Mouse (Mus musculus) megakaryocyte, embryonic 14.5 days (primary cell): ENCODE measurements around the gene Bcar3.

Experiments
- FLI1 ChIP-seq: IDR thresholded peaks from 2 replicates; pipeline ENCODE4 v1.6.1; 2012; ENCODE audit warnings: low read length, inconsistent platforms, mixed read lengths
- GATA1 ChIP-seq: IDR thresholded peaks from 3 replicates; pipeline ENCODE4 v1.6.1; 2012; ENCODE audit warnings: mixed read lengths, low read length, inconsistent platforms, borderline replicate concordance

- TF ChIP-seq GATA1 (no peak), FLI1 (no peak)
Observed at GRCm38 (mm10) chr3:122448196-122448595, 154.3 kb downstream of the Bcar3 start.
